Mouse (Mus musculus): Measurements from ENCODE around the gene Als2cr12.

DNA sequence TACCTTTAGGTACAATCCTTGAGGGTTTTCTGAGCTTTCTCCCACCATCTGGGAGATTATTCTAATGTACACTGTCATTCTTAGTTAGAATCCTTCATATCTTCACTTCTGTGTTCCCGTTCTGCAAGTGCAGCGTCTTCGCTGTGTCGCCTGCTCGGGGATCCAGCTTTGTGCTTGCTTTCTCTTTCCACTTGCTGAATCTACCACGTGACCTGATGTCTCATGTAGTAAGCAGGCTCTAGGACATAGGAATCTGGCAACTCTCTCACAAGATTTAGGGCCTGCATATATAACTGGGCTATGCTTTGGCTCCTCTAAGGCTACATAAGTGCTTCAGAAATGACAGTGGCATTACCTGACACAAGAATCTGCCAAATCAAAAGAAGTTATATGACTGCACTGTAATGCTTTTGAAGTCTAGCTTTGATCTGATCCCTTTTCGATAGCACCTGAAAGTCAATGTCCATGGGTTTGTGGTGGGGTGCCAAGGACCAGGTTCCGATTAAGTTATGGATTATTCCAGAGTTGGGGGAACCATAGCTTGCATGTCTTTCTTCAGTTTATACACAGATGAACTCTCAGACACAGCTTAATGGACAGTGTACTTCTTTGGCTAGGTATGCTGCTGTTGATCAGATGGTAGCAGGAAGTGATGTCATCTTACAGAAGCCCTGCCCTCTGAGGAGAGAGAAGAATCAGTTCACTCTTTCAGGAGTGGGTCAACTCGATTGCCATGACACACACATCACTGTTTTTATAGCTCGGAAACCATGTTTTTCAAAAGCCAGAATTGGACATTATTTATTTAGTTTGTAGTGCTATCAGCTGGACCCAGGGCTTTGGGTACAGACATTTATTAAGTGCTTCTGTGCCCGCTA is 38.5 kb upstream of the Als2cr12 start:
- no peak for TF ChIP-seq CTCF (conservative IDR thresholded peaks at IDR 0.05; ENCODE audit: low read length)
- TF ChIP-seq NANOG (IDR thresholded peaks at IDR 0.05; ENCODE audit: borderline replicate concordance, low read length) = no peak
- no peak for TF ChIP-seq POU5F1 (IDR thresholded peaks at IDR 0.05; ENCODE audit: borderline replicate concordance, low read length)
